In genomic region chr17:12793660-12794406, GRCm38 (mm10) we compare ENCODE assay signal across 8 mouse cellular contexts. TPM values are rescaled to one million over a fixed set of nuclear protein-coding genes. Genes with fewer than 3 reads are reported as not detected.
DNase-seq lines count a peak whose midpoint lies in the region; ATAC-seq lines count a peak whose summit lies in the region.

No protein-coding gene starts in this region.

- peaks cover 54% of the 10 kb centered on the region for H3K4me1 ChIP-seq in embryonic facial prominence, embryonic 12.5 days
- H3K4me1 ChIP-seq in heart, embryonic 13.5 days: peaks cover 96% of the 10 kb centered on the region

- no peak overlapping the region for H3K4me3 ChIP-seq in embryonic facial prominence, embryonic 12.5 days
- no peak overlapping the region for H3K4me3 ChIP-seq in heart, embryonic 13.5 days

- H3K36me3 ChIP-seq in embryonic facial prominence, embryonic 12.5 days: no peaks in the 10 kb centered on the region
- H3K36me3 ChIP-seq in heart, embryonic 13.5 days: peaks cover 31% of the 10 kb centered on the region

- peak; percentile 81 for DNase-seq in 416B (ENCODE audit: low read depth)
- DNase-seq in adrenal gland, adult (ENCODE audit: inconsistent age in 2 of 2, low spot score in 1 of 2): peak; percentile 58 to 84
- peak; percentile 80 for DNase-seq in kidney, postnatal 10 days
- DNase-seq in lung, postnatal 14 days: peak; percentile 73
- DNase-seq in embryo, embryonic 9.5 days (ENCODE audit: extremely low spot score): no peak
- DNase-seq in natural killer cell, adult 2 months (ENCODE audit: low spot score in 2 of 2): no peak

- H3K27ac ChIP-seq in embryonic facial prominence, embryonic 12.5 days: peak overlapping the region; percentile 90
- H3K27ac ChIP-seq in heart, embryonic 13.5 days (replicated peaks): peak overlapping the region; percentile 99

- H3K9ac ChIP-seq in embryonic facial prominence, embryonic 12.5 days: no peak overlapping the region
- peak overlapping the region; percentile 47 for H3K9ac ChIP-seq in heart, embryonic 13.5 days

- WGBS in embryonic facial prominence, embryonic 12.5 days: 22% methylated on average over 8 of the region's 8 CpGs
- WGBS in heart, embryonic 13.5 days: 13% methylated on average over 8 of the region's 8 CpGs

- no peak overlapping the region for H3K4me2 ChIP-seq in embryonic facial prominence, embryonic 12.5 days (replicated peaks)
- peak overlapping the region; percentile 11; the same call in 1 of the 2 replicates for H3K4me2 ChIP-seq in heart, embryonic 13.5 days

- ATAC-seq in embryonic facial prominence, embryonic 12.5 days (ENCODE audit: insufficient number of reproducible peaks, insufficient read depth, low FRiP score, low TSS enrichment): no peak; the same call in 1 of the 2 replicates
- no peak for ATAC-seq in heart, embryonic 13.5 days (ENCODE audit: extremely low read depth, insufficient number of reproducible peaks, low FRiP score, low TSS enrichment)

- H3K9me3 ChIP-seq in embryonic facial prominence, embryonic 12.5 days: no peaks in the 10 kb centered on the region
- H3K9me3 ChIP-seq in heart, embryonic 13.5 days: no peaks in the 10 kb centered on the region

- H3K27me3 ChIP-seq in embryonic facial prominence, embryonic 12.5 days: no peaks in the 10 kb centered on the region
- H3K27me3 ChIP-seq in heart, embryonic 13.5 days (replicated peaks): no peaks in the 10 kb centered on the region

RNA-seq across cellular contexts. Expression of gene Igf2r, which starts 24.4 kb away (rescaled TPM):
- polyA plus RNA-seq in embryonic facial prominence, embryonic 12.5 days (2016; fragmentation: Nextera tagmentation; extraction: Ambion mirVana): 37.1 and 38.1 TPM in 2 replicates
- 142 and 143 TPM in 2 replicates for polyA plus RNA-seq in heart, embryonic 13.5 days (2015; fragmentation: Nextera tagmentation; extraction: Ambion mirVana)

Comparison
In these comparisons a context has a peak if more than half of its experiments do, and no peak if none do; other contexts are left out.
1. DNase-seq: peak in 416B (single experiment), adrenal gland, adult (2 of 2), kidney, postnatal 10 days (single experiment) and lung, postnatal 14 days (single experiment); none in embryo, embryonic 9.5 days (single experiment) and natural killer cell, adult 2 months (0 of 2).